Mouse (Mus musculus): ENCODE results near the gene Gab1.

Gab1 gene

DNA sequence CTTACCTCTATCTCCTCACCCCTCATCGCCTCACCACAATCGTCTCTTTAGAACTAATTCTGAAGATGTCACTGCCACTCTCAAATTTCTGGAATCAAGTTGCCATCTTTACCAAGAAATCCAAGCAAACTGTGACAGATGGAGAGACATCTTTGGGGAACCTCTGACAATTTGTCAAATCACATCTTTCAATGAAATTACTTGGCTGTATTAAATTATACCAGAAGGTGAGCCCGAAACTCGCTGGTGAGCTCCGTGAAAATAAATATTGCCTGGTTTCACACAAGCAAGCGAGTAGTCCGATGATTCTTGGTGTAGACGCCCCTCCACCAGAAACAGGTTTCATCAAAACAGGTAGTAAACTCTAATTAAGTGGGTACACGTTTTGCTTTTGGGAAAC, 2.2 kb downstream of the Gab1 start:
- in situ Hi-C loops (cut with MboI; ENCODE audit: low pct_unique_long_range_greater_than_20kb in 1 of 2, low sequenced_read_pairs in 2 of 2, unreplicated experiment in 1 of 2), result no loop called here

DNA sequence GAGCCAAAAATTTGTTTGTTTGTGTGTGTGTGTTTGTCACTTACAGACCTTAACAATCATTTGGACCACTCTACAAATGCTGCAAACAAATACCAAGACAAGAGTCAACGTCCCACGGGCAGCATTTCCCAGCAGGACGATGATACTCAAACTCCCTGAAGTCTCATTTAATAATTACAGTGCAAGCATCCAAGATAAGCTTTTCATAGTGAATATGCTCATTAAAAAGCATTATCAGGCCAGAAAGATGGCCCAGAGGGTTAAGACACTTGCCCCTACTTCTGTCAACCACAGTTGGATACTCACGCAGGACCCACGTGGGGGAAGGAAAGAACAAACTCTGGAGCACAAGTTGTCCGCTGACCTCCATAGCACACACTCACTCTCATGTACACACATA, 4.8 kb downstream of the Gab1 start:
- in situ Hi-C loops (cut with MboI; ENCODE audit: low pct_unique_long_range_greater_than_20kb in 1 of 2, low sequenced_read_pairs in 2 of 2, unreplicated experiment in 1 of 2), result no loop called here

DNA sequence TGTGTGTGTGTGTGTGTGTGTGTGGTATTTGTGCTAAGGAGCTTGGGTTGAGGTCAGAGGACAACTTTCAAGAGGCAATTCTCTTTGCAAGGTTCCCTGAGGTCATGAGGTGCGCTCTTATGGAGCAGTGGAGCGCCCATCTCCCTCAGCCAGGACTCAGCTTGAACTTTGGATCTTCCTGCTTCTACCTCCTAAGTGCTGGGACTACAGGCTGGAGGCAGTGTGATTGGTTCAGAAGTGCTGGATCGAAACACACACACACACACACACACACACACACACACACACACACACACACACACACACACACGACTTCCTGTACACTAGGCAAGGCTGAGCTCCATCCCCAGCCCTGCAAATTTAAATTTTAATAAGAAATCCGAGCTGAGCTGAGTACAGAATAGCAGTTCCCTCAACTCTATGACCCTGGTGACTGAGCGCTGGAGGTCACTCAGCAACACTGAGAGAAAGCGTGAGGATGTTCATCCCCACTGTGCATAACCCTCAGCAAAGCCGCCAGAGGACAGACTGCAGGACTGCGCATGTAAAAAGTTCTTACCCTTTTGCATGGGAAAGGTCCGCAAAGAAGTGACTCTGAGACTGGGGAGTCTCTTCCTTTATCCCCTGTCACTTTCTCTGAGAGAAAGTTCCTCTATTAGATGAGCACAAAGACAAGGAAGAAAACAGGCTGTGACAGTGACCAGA, 6.4 kb downstream of the Gab1 start:
- in situ Hi-C loops (cut with MboI; ENCODE audit: low pct_unique_long_range_greater_than_20kb in 1 of 2, low sequenced_read_pairs in 2 of 2, unreplicated experiment in 1 of 2), result no loop called here

DNA sequence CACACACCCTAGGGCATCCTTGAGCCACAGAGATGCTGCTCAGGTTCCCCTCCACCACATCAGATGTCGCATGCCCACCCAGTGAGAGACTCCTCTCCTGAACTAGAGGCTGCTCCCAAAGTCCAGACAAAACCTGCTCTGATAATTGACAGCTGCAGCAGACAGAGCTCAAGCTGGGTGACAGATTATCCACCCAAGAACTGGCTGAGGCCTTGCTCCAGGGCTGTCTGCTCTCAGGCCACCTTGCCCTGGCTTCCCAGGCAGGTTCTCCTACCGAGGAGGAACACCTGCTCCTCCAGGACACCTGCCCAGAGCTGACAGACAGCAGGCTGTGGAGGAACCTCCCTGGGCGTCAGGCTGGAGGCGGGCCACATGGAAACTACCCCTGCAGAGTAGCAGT, 7.6 kb downstream of the Gab1 start:
- in situ Hi-C loops (cut with MboI; ENCODE audit: low pct_unique_long_range_greater_than_20kb in 1 of 2, low sequenced_read_pairs in 2 of 2, unreplicated experiment in 1 of 2), result no loop called here

DNA sequence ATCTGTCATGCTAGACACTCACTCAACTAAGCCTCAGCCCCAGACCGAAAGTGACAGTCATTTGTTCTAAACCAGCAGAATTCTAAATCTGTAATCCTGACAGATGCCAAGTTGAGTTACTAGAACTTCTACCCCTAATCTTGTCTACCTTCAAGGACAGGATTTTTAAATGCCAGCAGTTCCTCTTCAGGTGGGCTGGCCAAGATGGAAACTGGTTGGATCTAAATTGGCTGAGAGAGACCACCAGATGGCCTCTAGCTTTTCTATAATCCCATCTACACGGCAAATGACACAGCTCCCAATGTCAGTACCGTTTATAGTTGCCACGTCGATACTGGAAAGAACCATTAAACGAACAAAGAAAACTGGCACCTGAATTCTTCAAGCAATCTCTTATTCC, 8.9 kb downstream of the Gab1 start:
- in situ Hi-C loops (cut with MboI; ENCODE audit: low pct_unique_long_range_greater_than_20kb in 1 of 2, low sequenced_read_pairs in 2 of 2, unreplicated experiment in 1 of 2), result no loop called here

DNA sequence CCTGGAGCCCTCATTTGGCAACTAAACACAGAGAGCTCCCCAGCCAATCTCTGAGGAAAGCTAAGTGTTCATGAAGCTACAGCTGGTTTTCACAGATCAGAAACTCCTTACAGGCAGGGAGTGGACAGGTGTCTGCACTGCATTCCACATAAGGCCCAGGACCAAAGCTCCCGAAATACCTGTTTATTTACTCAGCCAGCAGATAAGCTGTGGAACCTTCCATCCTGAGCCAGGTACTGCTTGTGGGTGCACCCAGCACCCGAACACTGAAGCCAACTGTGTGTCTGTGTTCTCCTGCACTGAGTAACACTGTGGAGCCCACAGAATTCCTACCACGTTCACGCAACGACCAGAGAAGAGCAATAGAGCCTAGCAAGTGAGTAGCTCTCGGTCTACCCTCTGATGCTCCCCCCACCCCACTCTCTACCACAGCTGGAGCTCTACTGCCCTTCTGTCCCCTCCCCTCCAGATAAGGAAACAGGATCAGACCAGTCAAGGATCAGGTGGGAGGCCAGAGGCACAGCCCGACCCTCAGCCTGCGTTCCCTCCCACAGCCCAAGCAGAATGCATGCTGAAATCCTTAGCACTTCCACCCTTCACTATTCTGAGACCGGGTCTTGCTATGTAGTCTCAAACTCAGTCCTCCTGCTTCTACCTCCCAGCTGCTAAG, 9.6 kb downstream of the Gab1 start:
- in situ Hi-C loops (cut with MboI; ENCODE audit: low pct_unique_long_range_greater_than_20kb in 1 of 2, low sequenced_read_pairs in 2 of 2, unreplicated experiment in 1 of 2), result no loop called here

DNA sequence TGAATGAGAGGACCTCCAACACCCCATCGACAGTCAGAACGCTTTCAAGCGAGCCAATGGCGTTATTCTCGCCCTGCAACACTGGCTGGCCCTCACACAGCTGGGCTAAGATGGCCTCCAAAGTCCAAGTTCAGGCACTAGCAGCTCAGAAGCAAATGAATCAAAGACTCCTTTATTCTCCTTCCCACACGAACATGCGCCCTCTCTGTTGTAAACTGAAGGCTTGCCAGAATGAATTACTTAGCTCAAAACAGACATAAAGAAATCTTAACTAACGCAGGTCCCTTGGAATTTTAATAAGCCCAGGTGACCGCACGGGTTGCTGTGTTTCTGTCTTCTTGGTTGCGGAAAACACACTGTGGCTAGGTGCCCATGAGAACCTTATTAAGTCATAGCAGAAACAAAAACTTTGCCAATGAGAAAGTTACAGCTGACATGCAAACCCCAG, 10.4 kb downstream of the Gab1 start:
- in situ Hi-C loops (cut with MboI; ENCODE audit: low pct_unique_long_range_greater_than_20kb in 1 of 2, low sequenced_read_pairs in 2 of 2, unreplicated experiment in 1 of 2), result no loop called here

DNA sequence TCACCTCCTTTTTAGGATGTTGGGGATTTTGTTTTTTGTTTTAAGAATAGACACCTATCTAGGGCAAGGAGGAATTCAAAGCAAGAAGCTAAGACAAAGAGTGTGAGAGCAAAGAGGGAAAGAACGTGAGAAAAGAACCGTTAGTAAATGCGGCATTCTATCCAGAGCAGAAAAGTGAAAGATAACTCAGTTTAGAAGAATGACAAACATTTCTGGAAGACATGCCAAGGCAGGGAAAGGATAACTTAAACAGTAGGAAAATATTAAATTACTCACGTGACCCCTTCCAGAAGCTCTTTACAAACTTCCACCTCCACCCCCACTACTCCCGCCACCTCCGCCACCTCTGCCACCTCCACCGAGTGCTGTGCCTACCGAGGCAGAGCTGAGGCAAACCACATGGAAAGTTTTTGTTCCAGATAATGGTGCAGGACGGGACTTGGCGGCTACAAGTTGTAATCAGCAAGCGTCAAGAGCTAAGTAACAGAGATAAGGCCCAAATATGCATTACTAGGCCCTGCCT, 11.5 kb downstream of the Gab1 start:
- in situ Hi-C loops (cut with MboI; ENCODE audit: low pct_unique_long_range_greater_than_20kb in 1 of 2, low sequenced_read_pairs in 2 of 2, unreplicated experiment in 1 of 2), result no loop called here

DNA sequence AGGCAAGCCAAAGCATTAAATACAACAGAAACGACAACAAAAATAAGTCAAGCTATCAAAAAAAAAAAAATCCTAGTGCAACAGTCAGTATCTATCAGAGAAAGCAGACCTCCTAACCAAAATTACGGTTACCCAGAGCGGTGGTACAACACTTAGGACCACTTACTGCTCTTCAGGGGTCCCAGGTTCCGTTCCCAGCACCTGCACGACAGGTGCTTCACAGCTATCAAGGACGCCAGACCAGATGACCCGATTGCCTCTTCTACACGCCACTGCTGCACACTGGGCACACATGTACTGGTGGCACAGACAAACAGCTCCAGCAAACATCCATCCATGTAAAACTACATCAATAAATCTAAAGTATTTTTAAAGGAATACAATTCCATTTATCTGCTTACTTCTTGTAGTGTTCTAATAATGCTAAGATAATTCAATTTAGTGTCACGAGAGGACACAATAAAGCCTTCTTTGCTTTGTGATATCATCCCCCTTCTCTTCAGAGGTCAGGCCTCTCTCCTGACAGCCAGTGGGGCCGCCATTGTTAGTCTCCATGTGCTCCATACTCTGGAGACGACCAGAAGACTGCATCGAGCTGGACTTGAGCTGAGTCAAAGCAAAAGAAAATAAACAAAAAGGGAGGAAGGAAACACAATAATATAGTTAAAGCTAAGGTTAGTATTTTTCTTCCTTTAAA, 12.2 kb downstream of the Gab1 start:
- in situ Hi-C loops (cut with MboI; ENCODE audit: low pct_unique_long_range_greater_than_20kb in 1 of 2, low sequenced_read_pairs in 2 of 2, unreplicated experiment in 1 of 2), result no loop called here

DNA sequence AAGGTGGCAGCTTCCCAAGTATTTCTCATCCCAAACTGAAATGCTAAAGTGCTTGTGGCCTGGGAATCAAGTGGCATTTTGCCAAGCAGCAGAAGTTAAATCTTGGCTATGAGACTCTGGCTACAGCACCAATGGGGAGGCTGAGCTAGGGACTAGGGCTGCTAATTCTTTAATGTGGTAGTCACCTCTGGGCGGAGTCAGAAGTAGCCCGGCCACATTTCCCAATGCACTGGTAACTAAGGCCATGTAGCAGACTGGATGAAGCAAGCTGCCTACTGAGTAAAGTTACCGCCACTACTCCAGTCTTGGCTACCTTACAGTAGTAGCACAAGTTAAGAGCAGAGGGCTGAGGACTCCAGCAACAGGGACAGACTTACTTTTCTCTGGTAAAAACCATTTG, 12.7 kb downstream of the Gab1 start:
- in situ Hi-C loops (cut with MboI; ENCODE audit: low pct_unique_long_range_greater_than_20kb in 1 of 2, low sequenced_read_pairs in 2 of 2, unreplicated experiment in 1 of 2), result no loop called here

DNA sequence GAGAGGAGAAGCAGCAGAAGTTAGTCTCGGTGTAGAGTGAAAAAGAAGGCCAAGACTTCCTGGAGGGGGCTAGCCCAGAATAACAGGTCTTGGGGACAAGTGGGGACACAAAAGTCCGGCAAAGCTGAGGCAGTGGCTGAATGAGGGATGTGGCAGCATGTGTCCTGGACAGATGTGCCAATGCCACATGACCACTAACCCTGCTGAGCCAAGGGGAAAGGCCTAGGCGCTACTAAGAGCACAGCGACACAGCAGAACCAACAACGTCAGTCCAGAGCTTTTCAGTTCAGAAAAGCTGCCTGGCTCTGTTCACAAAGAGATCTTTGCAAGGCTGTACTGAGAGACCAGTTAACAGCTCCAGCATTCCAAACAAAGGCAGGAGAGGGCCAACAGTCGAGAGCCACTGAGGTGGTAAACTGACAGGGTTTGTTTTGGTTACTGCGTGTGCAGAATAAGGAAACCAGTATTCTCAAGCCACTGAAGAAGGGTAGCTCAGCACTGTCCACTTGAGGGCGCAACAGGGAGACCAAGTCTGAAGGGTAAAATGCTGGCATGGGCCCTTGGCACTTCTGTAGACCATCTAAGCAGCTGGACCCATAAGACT, 15.0 kb downstream of the Gab1 start:
- in situ Hi-C loops (cut with MboI; ENCODE audit: low pct_unique_long_range_greater_than_20kb in 1 of 2, low sequenced_read_pairs in 2 of 2, unreplicated experiment in 1 of 2), result no loop called here

DNA sequence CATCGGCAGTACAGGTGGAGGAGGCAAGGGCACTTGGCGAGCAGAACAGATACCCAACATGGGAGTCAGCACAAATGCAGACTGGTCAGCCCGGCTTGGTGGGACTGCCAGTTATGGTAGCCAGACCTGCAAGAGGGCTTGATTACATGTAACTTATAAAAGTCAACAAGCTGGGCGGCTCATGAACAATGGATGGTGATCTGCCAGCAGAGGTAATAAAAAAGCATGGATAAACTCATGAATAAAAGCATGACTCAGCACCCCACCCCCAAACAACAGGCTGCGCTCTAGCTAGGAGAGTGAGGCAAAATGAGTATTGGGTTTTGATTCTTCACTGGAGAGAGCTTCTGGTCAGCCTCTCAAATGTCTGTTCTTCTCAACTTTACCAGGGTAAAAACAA, 16.9 kb downstream of the Gab1 start:
- in situ Hi-C loops (cut with MboI; ENCODE audit: low pct_unique_long_range_greater_than_20kb in 1 of 2, low sequenced_read_pairs in 2 of 2, unreplicated experiment in 1 of 2), result no loop called here

DNA sequence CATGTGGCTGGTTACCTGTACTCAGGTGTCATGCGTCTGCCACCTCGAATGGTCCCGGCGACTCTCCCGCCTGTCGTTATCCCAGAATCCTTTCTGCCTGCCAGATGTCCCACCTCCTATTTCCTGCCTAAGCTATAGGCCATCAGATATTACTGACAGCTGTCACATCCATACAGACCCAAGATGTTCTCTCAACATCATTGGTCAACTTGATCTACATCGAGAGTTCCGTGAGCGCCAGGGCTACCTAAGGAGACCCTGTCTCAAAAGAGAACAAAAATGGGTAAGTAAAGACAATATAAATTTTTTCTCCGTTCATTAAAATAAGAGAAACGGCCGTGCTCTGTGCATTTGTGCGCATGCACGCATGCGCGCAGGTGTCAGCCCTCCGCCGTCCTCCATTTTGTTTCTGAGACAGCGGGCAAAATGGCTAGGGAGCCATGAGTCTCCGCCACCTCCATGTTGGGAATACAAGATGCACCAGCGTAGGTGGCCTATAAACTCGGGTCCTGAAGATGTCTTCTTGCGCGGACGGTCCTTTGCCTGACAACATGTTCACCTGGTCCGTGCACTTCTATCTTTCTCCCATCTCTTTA, 21.0 kb downstream of the Gab1 start:
- in situ Hi-C loops (cut with MboI; ENCODE audit: low pct_unique_long_range_greater_than_20kb in 1 of 2, low sequenced_read_pairs in 2 of 2, unreplicated experiment in 1 of 2), result no loop called here

DNA sequence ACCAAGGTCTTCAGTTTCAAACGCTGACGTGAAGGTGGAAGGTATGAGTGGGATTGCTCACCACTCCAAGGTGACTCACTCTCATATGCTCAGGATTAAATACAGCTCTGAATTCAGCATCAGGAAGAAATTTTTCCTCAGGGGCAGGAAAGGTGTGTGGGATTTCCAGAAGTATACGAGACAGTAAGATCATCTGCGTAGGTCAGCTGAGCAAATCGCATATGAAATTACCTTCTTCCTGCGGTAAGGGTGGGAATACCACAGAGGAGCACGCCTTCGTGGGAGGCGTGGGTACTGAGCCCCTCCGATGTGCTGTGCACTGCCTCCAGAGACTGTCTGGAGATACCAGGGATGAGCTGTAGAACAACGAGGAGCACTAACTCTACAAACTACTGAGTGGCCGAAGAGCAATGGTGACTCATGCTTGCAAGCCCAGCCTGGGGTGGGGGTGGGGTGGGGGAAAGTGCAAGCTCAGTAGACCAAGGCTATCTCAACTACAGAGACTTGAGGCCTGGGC, 22.4 kb downstream of the Gab1 start:
- in situ Hi-C loops (cut with MboI; ENCODE audit: low pct_unique_long_range_greater_than_20kb in 1 of 2, low sequenced_read_pairs in 2 of 2, unreplicated experiment in 1 of 2), result no loop called here

DNA sequence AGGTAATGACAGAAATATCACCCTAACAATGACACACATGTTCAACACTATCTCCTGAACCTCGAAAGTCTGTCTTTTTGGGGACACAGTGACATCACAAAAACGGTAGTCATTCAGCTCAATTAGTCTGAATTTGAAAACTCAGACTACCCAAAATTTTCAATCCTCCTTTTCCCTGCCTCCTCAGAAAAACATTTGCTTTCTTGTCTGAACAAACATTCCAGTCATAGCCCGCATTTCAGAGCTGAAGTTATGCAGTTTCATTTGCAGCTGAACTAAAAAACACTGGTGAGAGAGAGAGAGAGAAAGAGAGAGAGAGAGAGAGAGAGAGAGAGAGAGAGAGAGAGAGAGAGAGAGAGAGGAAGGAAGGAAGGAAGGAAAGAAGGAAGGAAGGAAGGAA, 23.2 kb downstream of the Gab1 start:
- in situ Hi-C loops (cut with MboI; ENCODE audit: low pct_unique_long_range_greater_than_20kb in 1 of 2, low sequenced_read_pairs in 2 of 2, unreplicated experiment in 1 of 2), result no loop called here

DNA sequence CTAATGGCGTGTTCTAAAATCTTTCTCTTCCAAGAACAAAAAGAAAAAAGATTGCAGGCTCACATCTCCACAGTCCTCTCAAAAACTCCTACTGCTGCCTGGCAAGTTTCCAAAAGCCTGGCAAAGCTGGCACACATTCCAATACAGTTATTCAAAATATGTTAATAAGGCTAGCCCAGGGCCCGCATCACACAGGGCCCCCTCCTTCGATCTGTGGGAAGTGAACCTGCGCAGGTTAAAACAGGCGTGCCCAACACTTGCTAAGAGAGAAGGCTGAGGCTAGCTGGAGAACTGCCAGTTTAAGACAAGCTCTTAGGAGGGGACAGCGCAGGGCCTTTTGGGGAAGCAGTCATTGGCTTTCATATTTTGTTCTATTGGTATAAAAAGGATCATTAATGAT, 23.7 kb downstream of the Gab1 start:
- in situ Hi-C loops (cut with MboI; ENCODE audit: low pct_unique_long_range_greater_than_20kb in 1 of 2, low sequenced_read_pairs in 2 of 2, unreplicated experiment in 1 of 2), result no loop called here

DNA sequence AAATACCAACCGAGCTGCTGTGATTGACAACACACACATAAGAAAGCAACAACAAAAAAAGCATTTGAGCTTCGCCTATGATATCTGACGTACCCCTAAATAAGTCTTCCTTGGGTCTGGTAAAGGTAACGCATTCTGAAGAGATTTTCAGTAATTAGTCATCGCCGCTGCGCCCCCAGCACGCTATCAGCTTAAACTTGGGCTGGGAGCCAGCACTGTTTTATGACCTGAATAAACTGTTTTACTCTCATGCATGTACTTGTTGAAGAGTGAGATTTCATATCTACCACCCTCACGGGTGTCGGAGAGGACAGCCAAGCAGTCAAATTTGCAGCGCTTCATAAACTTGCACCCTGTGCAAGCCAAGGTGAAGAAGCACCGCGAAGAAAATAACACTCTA, 26.7 kb downstream of the Gab1 start:
- in situ Hi-C loops (cut with MboI; ENCODE audit: low pct_unique_long_range_greater_than_20kb in 1 of 2, low sequenced_read_pairs in 2 of 2, unreplicated experiment in 1 of 2), result no loop called here

DNA sequence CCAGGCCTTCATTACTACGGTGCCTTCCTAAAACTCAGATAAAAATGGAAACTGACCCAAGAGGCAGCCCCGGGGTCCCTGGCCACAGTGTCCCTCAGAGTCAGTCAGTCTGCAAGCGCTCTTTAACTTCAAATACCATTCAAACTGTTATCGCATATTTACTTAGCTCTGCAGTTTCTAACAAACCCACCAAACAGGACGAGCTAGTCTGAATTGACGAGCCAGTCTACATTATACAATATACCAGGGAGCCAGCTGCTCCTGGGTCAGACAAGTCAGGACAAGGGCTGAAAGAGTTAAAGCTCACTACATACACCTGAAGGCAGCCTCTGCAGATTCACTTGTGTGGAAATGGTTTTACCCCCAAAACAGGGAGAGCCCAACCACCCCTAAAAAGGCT, 27.1 kb downstream of the Gab1 start:
- in situ Hi-C loops (cut with MboI; ENCODE audit: low pct_unique_long_range_greater_than_20kb in 1 of 2, low sequenced_read_pairs in 2 of 2, unreplicated experiment in 1 of 2), result no loop called here
